Mouse (Mus musculus): ENCODE results near the gene Emb. TPM values are rescaled to one million over a fixed set of nuclear protein-coding genes. Genes with fewer than 3 reads are reported as not detected.

Emb gene
- polyA plus RNA-seq, 1 experiment: 4.0 TPM

DNA sequence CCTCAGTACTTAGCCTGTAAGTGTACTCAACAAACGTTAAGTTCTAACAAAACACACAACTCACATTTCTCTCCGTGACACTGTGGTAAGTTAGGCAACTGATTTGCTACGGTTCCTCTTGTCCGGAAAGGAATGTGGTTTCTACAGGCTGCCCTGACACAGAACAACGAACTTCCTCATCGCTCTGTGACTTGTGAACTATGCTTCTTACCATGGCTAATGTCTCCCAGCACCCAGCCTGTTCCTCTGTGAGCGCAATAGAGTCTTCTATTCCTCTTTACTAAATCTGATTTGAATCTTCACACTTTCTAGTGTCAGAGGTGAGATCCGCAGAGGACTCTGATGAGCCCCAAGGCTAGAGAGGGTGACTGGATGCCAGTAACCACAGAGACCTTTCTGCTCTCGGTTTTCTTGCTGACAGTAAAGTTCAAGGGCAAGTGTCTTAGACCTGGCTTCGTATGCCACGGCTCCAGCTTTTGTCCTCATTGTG is 3.1 kb downstream of the Emb start:
- H3K36me3 ChIP-seq (ENCODE audit: control insufficient read depth, insufficient read depth, low read length): no peaks in the 10 kb centered on the region
- 45% methylated on average over 11 of the region's 11 CpGs for WGBS
- peak overlapping the region; percentile 70; the same call in 1 of the 2 replicates for H3K27ac ChIP-seq (ENCODE audit: insufficient read depth, low read depth, low read length)

DNA sequence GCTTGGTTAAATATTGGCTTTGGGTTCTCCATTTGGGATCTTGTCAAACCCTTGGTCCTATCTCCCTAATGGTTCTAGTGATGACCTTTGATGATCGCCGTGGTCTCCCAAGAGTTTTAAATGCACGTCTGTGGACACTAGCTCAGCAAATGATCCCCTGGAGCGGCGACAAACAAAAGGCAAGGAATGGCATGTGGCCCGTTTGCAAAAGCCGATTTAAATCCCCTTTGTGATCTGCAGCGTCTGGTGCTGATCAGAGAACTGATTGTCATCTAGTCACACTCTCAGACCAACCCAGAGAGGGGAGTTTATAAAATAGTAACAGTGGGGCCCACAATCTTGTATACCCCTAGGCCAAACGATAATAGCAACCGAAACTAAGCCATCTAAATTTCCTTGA is 7.1 kb downstream of the Emb start:
- H3K4me3 ChIP-seq (ENCODE audit: low read depth, low read length): no peak overlapping the region

More for the DNA sequence above, 3.1 kb downstream of the Emb start:
- Histone ChIP-seq H3K4me3 (ENCODE audit: low read depth, low read length) (no peak overlapping the region), H3K27me3 (ENCODE audit: control insufficient read depth, insufficient read depth, low read length) (no peaks in the 10 kb centered on the region), H3K4me1 (ENCODE audit: control insufficient read depth, insufficient read depth, insufficient read length, low read length) (no peaks in the 10 kb centered on the region)
- TF ChIP-seq POLR2A (IDR thresholded peaks at IDR 0.05; ENCODE audit: low read depth, low read length): no peak
- no peak for TF ChIP-seq CTCF (IDR thresholded peaks at IDR 0.05; ENCODE audit: extremely low read depth, insufficient read length, insufficient replicate concordance, low read depth, low read length)

GRCm38 (mm10) chr13:117216126-117216525 is 7.8 kb downstream of the Emb start:
- peaks cover 2% of the 10 kb centered on the region; the same call in 1 of the 2 replicates for H3K4me1 ChIP-seq (ENCODE audit: control insufficient read depth, insufficient read depth, insufficient read length, low read length)
- TF ChIP-seq CTCF (IDR thresholded peaks at IDR 0.05; ENCODE audit: extremely low read depth, insufficient read length, insufficient replicate concordance, low read depth, low read length) (no peak), POLR2A (IDR thresholded peaks at IDR 0.05; ENCODE audit: low read depth, low read length) (no peak)
- no peaks in the 10 kb centered on the region for H3K36me3 ChIP-seq (ENCODE audit: control insufficient read depth, insufficient read depth, low read length)
- H3K27me3 ChIP-seq (ENCODE audit: control insufficient read depth, insufficient read depth, low read length): peaks cover 15% of the 10 kb centered on the region
- no peak overlapping the region for H3K27ac ChIP-seq (ENCODE audit: insufficient read depth, low read depth, low read length)
- H3K4me3 ChIP-seq (ENCODE audit: low read depth, low read length): no peak overlapping the region
- 32% methylated on average over 10 of the region's 10 CpGs for WGBS

More for the DNA sequence above, 7.1 kb downstream of the Emb start:
- TF ChIP-seq CTCF (IDR thresholded peaks at IDR 0.05; ENCODE audit: extremely low read depth, insufficient read length, insufficient replicate concordance, low read depth, low read length) (no peak), POLR2A (IDR thresholded peaks at IDR 0.05; ENCODE audit: low read depth, low read length) (no peak)
- peaks cover 8% of the 10 kb centered on the region for H3K27me3 ChIP-seq (ENCODE audit: control insufficient read depth, insufficient read depth, low read length)
- H3K4me1 ChIP-seq (ENCODE audit: control insufficient read depth, insufficient read depth, insufficient read length, low read length): peaks cover 2% of the 10 kb centered on the region; the same call in 1 of the 2 replicates
- no peak overlapping the region; the same call in 1 of the 2 replicates for H3K27ac ChIP-seq (ENCODE audit: insufficient read depth, low read depth, low read length)
- WGBS: 27% methylated on average over 10 of the region's 10 CpGs
- H3K36me3 ChIP-seq (ENCODE audit: control insufficient read depth, insufficient read depth, low read length): no peaks in the 10 kb centered on the region

DNA sequence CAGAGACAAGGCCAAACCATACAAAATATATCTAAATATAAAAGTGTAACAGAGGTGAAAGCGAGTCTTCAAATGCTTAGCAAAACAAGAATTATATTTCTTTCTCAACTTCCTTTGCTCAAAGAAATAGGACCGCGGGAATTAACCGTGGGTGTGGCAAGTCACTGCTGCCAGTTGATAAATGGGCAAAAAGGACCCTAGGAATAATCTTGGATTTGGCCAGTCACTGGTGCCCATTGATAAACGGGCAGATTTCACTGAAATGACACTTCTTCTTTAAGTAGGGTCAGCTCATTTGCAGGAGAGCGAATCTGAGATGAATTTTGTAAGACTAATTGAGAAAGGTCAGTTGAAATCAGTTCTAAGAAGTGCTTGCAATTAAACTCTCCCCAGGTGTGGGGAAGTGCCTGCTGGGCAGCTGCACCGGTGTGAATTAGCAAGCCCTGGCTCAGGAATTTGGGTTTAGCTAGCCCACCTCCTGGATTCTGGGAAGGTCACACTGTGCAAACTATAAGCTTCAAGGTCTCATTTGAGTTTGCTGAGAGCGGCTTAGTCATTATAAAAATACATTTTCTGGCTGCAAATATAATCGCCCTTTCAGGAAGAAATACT is 8.5 kb downstream of the Emb start:
- Histone ChIP-seq H3K4me1 (ENCODE audit: control insufficient read depth, insufficient read depth, insufficient read length, low read length) (peaks cover 2% of the 10 kb centered on the region; the same call in 1 of the 2 replicates), H3K36me3 (ENCODE audit: control insufficient read depth, insufficient read depth, low read length) (no peaks in the 10 kb centered on the region), H3K27me3 (ENCODE audit: control insufficient read depth, insufficient read depth, low read length) (peaks cover 16% of the 10 kb centered on the region), H3K4me3 (ENCODE audit: low read depth, low read length) (no peak overlapping the region), H3K27ac (ENCODE audit: insufficient read depth, low read depth, low read length) (no peak overlapping the region)
- WGBS: 32% methylated on average over 9 of the region's 9 CpGs
- no peak for TF ChIP-seq CTCF (IDR thresholded peaks at IDR 0.05; ENCODE audit: extremely low read depth, insufficient read length, insufficient replicate concordance, low read depth, low read length)
- TF ChIP-seq POLR2A (IDR thresholded peaks at IDR 0.05; ENCODE audit: low read depth, low read length): no peak

DNA sequence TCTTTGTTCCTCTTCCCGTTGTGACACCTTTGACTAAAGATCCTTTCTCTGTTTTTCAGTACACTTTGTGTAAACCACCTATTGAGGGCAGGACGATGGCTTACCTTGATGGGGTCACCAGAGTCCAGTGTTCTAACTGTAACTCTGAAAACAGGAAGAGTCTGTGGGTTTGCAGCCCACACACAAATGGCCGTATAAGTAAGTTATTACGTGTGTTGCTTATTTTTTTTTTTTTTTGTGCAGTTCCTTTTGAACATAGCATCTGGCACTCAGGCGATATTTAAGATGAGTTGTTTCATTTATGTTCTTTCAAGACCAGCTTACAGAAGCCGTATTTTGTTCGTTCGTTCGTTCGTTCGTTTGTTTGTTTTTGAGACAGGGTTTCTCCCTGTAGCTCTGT is 9.3 kb downstream of the Emb start:
- H3K27me3 ChIP-seq (ENCODE audit: control insufficient read depth, insufficient read depth, low read length): peaks cover 16% of the 10 kb centered on the region
- TF ChIP-seq CTCF (IDR thresholded peaks at IDR 0.05; ENCODE audit: extremely low read depth, insufficient read length, insufficient replicate concordance, low read depth, low read length): no peak
- no peak for TF ChIP-seq POLR2A (IDR thresholded peaks at IDR 0.05; ENCODE audit: low read depth, low read length)
- H3K36me3 ChIP-seq (ENCODE audit: control insufficient read depth, insufficient read depth, low read length): no peaks in the 10 kb centered on the region
- peaks cover 2% of the 10 kb centered on the region; the same call in 1 of the 2 replicates for H3K4me1 ChIP-seq (ENCODE audit: control insufficient read depth, insufficient read depth, insufficient read length, low read length)
- WGBS: 56% methylated on average over 11 of the region's 11 CpGs
- no peak overlapping the region for H3K4me3 ChIP-seq (ENCODE audit: low read depth, low read length)
- H3K27ac ChIP-seq (ENCODE audit: insufficient read depth, low read depth, low read length): no peak overlapping the region

GRCm38 (mm10) chr13:117218092-117218491 is 9.8 kb downstream of the Emb start:
- no peak for TF ChIP-seq POLR2A (IDR thresholded peaks at IDR 0.05; ENCODE audit: low read depth, low read length)
- no peak for TF ChIP-seq CTCF (IDR thresholded peaks at IDR 0.05; ENCODE audit: extremely low read depth, insufficient read length, insufficient replicate concordance, low read depth, low read length)
- Histone ChIP-seq H3K4me1 (ENCODE audit: control insufficient read depth, insufficient read depth, insufficient read length, low read length) (peaks cover 2% of the 10 kb centered on the region; the same call in 1 of the 2 replicates), H3K27ac (ENCODE audit: insufficient read depth, low read depth, low read length) (no peak overlapping the region), H3K27me3 (ENCODE audit: control insufficient read depth, insufficient read depth, low read length) (peaks cover 16% of the 10 kb centered on the region), H3K36me3 (ENCODE audit: control insufficient read depth, insufficient read depth, low read length) (no peaks in the 10 kb centered on the region), H3K4me3 (ENCODE audit: low read depth, low read length) (no peak overlapping the region)
- 88% methylated on average over 2 of the region's 2 CpGs for WGBS

DNA sequence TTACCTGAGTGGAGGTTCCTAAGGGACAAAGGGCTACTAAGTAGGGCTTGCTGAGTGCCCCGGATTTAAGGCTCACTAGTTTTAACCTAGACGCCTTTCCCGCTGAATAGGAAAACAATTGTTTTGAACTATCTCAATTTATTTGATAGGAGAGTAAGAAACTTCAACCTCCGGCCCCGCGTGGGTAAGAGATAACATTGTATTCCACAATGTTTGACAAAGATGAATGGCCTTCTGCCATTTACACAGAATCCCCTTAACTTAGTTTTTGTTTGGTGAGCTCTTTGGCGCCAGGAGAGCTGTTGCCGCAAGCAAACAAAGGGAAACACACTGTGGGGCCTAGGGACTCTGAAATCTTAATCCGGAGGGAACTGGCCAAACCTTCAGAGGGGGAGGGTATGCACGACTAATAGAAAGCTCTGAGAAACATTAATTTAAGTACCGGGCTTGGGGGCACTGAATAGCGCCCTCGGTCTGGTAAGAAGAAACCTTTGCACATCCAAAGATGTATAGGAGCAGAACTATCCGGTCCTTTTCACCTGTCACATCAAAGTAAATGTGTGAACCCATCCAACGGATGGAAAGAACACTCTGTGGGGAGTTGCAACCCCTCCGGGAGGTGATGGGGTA is 11.7 kb downstream of the Emb start:
- H3K27ac ChIP-seq (ENCODE audit: insufficient read depth, low read depth, low read length): no peak overlapping the region
- H3K36me3 ChIP-seq (ENCODE audit: control insufficient read depth, insufficient read depth, low read length): no peaks in the 10 kb centered on the region
- peaks cover 16% of the 10 kb centered on the region for H3K27me3 ChIP-seq (ENCODE audit: control insufficient read depth, insufficient read depth, low read length)
- 15% methylated on average over 16 of the region's 16 CpGs for WGBS
- peaks cover 2% of the 10 kb centered on the region; the same call in 1 of the 2 replicates for H3K4me1 ChIP-seq (ENCODE audit: control insufficient read depth, insufficient read depth, insufficient read length, low read length)
- H3K4me3 ChIP-seq (ENCODE audit: low read depth, low read length): peak overlapping the region; percentile 65
- TF ChIP-seq POLR2A (IDR thresholded peaks at IDR 0.05; ENCODE audit: low read depth, low read length) (no peak), CTCF (IDR thresholded peaks at IDR 0.05; ENCODE audit: extremely low read depth, insufficient read length, insufficient replicate concordance, low read depth, low read length) (no peak)

All from small intestine, adult 2 months (tissue).